Mouse (Mus musculus) midbrain, embryonic 10.5 days (tissue): Measurements from ENCODE around the gene Hp. TPM values are rescaled to one million over a fixed set of nuclear protein-coding genes. Genes with fewer than 3 reads are reported as not detected.

Experiments used
- DNase-seq: peaks from one replicate; pipeline ENCODE4 v3.0.0-alpha.2; 2017; ENCODE audit warnings: low spot score
- H3K27ac ChIP-seq: fragments of 300-500 bp; sonication (generic); replicated peaks from 2 replicates; pipeline ENCODE4 v1.5.1; 2016; ENCODE audit warnings: mild to moderate bottlenecking
- H3K27me3 ChIP-seq: fragments of 300-500 bp; sonication (generic); 2 replicates; pipeline ENCODE4 v1.6.1; 2016; ENCODE audit warnings: low read depth, mild to moderate bottlenecking; ENCODE audit not compliant: poor library complexity, severe bottlenecking
- H3K36me3 ChIP-seq: fragments of 300-500 bp; sonication (generic); 2 replicates; pipeline ENCODE4 v1.6.1; 2016; ENCODE audit warnings: mild to moderate bottlenecking, moderate library complexity
- H3K4me1 ChIP-seq: fragments of 300-500 bp; sonication (generic); 2 replicates; pipeline ENCODE4 v1.6.1; 2016
- H3K4me3 ChIP-seq: fragments of 300-500 bp; sonication (generic); 2 replicates; pipeline ENCODE4 v1.5.1; 2016; ENCODE audit warnings: mild to moderate bottlenecking, moderate library complexity
- H3K9me3 ChIP-seq: fragments of 300-500 bp; sonication (generic); replicated peaks from 2 replicates; pipeline ENCODE4 v1.6.1; 2016; ENCODE audit warnings: mild to moderate bottlenecking
- WGBS: fragments of 180-500 bp; shearing (Covaris S2); methylation state at CpG from one replicate; pipeline ENCODE4 v1.1.7; 2016; 5-methylcytosine and 5-hydroxymethylcytosine counted together
- polyA plus RNA-seq: library from polyadenylated mRNA; unstranded; fragments of >200 nt; fragmentation: Nextera tagmentation; extraction: Ambion mirVana; gene quantifications from 2 replicates; pipeline ENCODE4 v1.2.1, GENCODE M21; 2016

Hp gene
- polyA plus RNA-seq, 1 experiment from 2014 or later: 0.57 TPM

DNA sequence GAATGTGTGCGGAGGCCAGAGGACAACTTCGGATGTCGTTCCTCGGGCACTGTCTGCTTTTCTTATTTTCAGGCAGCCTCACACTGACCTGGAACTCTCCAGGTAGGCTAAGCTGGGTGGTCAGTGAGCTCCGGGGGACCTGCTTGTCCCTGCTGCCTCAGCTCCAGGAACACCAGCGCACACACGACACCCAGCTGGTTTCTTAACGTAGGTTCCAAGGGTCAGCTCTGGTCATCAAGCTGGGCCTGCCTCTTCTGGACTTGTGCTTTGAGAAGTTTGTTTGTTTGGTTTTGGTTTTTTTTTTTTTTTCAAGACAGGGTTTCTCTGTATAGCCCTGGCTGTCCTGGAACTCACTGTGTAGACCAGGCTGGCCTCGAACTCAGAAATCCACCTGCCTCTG lies 11.9 kb upstream of the Hp start:
- WGBS: 87% methylated on average over 9 of the region's 9 CpGs
- no peak for DNase-seq
- Histone ChIP-seq H3K4me1 (no peaks in the 10 kb centered on the region), H3K27me3 (no peaks in the 10 kb centered on the region), H3K36me3 (peaks cover 43% of the 10 kb centered on the region), H3K9me3 (no peaks in the 10 kb centered on the region), H3K4me3 (no peak overlapping the region), H3K27ac (no peak overlapping the region)

DNA sequence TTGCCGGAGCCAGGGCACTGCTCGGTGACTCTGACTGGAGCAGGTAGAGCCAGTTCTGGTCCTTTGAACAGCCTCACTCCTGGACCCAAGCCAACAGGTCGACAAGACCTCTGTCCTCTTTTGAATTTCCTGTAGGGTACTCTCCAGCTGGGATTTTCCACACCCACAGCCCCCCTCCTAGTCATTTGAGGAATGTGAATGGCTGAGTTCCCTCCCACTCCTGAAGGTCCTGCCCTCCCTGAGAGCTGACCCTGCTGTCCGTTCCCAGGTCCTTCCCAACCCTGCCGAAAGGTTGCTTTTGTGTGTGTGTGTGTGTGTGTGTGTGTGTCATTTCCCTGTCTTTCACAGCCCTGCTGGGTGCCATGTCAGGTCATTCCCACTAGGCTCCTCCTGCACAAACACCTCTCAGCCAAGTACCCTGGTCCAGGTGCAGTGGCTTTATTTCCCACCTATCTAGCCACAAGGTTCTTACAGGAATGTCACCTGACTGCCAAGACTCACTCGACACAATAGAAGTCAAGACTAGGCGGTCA lies 8.1 kb upstream of the Hp start:
- H3K36me3 ChIP-seq: peaks cover 7% of the 10 kb centered on the region
- no peaks in the 10 kb centered on the region; the same call in 1 of the 2 replicates for H3K9me3 ChIP-seq
- no peaks in the 10 kb centered on the region for H3K27me3 ChIP-seq
- no peak for DNase-seq
- no peak overlapping the region for H3K27ac ChIP-seq
- no peaks in the 10 kb centered on the region for H3K4me1 ChIP-seq
- WGBS: 73% methylated on average over 7 of the region's 7 CpGs
- no peak overlapping the region for H3K4me3 ChIP-seq

GRCm38 (mm10) chr8:109585652-109586051 lies 6.7 kb upstream of the Hp start:
- no peaks in the 10 kb centered on the region; the same call in 1 of the 2 replicates for H3K9me3 ChIP-seq
- H3K4me3 ChIP-seq: no peak overlapping the region
- no peak for DNase-seq
- H3K27me3 ChIP-seq: no peaks in the 10 kb centered on the region
- H3K4me1 ChIP-seq: no peaks in the 10 kb centered on the region
- no peak overlapping the region for H3K27ac ChIP-seq
- H3K36me3 ChIP-seq: no peaks in the 10 kb centered on the region

GRCm38 (mm10) chr8:109584830-109585229 lies 5.9 kb upstream of the Hp start:
- H3K27me3 ChIP-seq: no peaks in the 10 kb centered on the region
- no peak overlapping the region for H3K4me3 ChIP-seq
- H3K4me1 ChIP-seq: no peaks in the 10 kb centered on the region
- no peaks in the 10 kb centered on the region for H3K36me3 ChIP-seq
- WGBS: 84% methylated on average over 3 of the region's 3 CpGs
- H3K9me3 ChIP-seq: no peaks in the 10 kb centered on the region; the same call in 1 of the 2 replicates
- no peak overlapping the region for H3K27ac ChIP-seq
- DNase-seq: no peak

GRCm38 (mm10) chr8:109584293-109584692 lies 5.3 kb upstream of the Hp start:
- Histone ChIP-seq H3K4me3 (no peak overlapping the region), H3K27me3 (no peaks in the 10 kb centered on the region), H3K36me3 (no peaks in the 10 kb centered on the region), H3K27ac (no peak overlapping the region), H3K9me3 (no peaks in the 10 kb centered on the region; the same call in 1 of the 2 replicates), H3K4me1 (no peaks in the 10 kb centered on the region)
- DNase-seq: no peak
- 92% methylated on average over 4 of the region's 4 CpGs for WGBS

DNA sequence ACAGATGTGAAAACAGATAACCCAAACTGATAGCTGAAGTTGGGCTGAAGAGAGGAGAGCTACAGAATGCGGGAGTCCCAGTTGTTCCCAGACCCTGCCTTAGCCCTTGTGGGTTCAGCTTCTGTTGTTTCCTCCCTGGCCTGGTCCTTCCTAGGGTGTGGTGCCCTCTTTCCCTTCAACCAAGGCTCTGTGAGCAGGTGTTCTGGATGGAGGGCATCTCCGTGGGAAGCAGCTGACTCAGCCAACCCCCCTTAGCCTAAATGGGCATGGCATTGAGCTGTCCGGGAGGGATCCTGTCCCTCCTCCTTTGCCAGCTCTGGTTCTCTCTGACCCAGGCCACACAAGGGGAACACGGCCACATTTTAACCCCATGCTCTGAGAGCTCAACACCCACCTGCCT lies 2.7 kb downstream of the Hp start:
- 73% methylated on average over 4 of the region's 4 CpGs for WGBS
- no peak for DNase-seq
- no peaks in the 10 kb centered on the region for H3K9me3 ChIP-seq
- no peaks in the 10 kb centered on the region for H3K27me3 ChIP-seq
- H3K36me3 ChIP-seq: peaks cover 18% of the 10 kb centered on the region
- H3K4me1 ChIP-seq: no peaks in the 10 kb centered on the region
- no peak overlapping the region for H3K4me3 ChIP-seq
- H3K27ac ChIP-seq: no peak overlapping the region

GRCm38 (mm10) chr8:109571139-109571538 lies 7.8 kb downstream of the Hp start:
- H3K4me3 ChIP-seq: no peak overlapping the region

DNA sequence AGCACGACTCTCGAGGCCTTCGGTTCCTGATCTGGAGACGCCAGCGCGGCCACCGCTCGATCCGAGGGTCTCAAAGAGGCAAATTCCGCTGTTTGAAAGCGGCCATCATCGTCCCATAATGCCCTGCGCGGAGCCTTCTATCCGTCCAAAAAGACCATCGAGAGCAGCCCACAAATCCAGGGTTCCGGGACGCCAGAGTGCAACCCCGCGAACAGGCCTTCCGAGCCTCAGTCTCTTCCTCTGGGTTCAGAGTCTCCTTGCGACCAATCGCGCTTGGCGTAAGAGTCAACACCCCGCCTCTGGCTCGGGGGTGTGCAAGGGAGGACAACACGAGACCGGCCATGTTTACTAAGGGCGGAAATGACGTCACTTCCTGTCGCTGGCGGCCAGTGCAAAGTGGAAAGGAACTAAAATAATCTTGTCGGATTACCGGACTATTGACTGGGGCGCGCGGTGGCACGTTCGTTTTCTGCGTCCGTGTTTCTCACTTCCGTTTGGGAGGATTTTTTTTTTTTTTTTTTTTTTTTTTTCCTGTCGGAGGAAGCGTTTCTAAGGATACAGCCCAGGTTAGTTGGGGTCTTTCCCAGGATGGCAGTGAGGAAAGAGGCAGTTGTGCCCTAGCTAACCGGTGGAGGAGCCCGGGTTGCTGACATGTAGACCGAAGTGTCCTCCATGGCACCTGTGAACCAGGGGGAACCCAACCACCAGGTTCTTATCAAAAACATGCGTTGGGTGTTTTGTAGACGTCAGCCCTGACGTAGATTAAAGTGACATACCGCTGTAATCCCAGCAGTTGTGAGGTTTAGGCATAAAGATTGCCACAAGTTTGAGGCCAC lies 13.3 kb downstream of the Hp start, which contains the start of the genes Dhx38 and Txnl4b:
TSS of gene Dhx38 (minus strand) at position 364 of the 836 bp plus-strand sequence.
TSS of gene Txnl4b (plus strand) at position 395 of the 836 bp plus-strand sequence.
- peak within 1 kb of the TSS; percentile 91 for H3K27ac ChIP-seq
- WGBS: under 1% methylated on average over 52 of the region's 52 CpGs
- peak; percentile 97 for DNase-seq

More at GRCm38 (mm10) chr8:109571139-109571538, 7.8 kb downstream of the Hp start:
- H3K36me3 ChIP-seq: peaks cover 40% of the 10 kb centered on the region
- H3K9me3 ChIP-seq: no peaks in the 10 kb centered on the region
- no peak overlapping the region for H3K27ac ChIP-seq
- 92% methylated on average over 12 of the region's 12 CpGs for WGBS
- DNase-seq: no peak
- H3K4me1 ChIP-seq: peaks cover 9% of the 10 kb centered on the region
- no peaks in the 10 kb centered on the region for H3K27me3 ChIP-seq

DNA sequence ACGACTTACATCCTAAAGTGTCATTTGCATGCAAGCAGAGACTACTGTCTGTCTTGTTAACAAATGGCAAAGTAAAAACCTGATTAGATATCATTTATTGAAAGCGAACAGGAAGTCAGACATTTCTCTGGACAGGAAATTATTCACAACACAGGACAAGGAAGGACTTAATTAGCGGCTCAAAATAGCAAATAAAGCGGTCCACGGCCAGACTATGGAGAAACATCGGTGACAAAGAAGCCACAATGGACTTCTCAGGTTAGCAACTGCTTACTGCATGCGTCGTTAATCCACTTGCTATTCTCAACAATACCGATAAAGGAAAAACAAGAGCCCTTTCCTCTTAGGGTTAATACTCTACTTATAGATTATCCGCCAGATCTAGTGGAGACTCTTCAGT lies 14.2 kb downstream of the Hp start:
- Histone ChIP-seq H3K9me3 (no peaks in the 10 kb centered on the region), H3K27me3 (no peaks in the 10 kb centered on the region), H3K36me3 (peaks cover 39% of the 10 kb centered on the region), H3K4me1 (peaks cover 25% of the 10 kb centered on the region), H3K4me3 (peak overlapping the region; percentile 80), H3K27ac (peak overlapping the region; percentile 91)
- WGBS: 7% methylated on average over 10 of the region's 10 CpGs
- DNase-seq: no peak

More for the DNA sequence above, 13.3 kb downstream of the Hp start, which contains the start of the genes Dhx38 and Txnl4b:
- Histone ChIP-seq H3K9me3 (no peaks in the 10 kb centered on the region), H3K27me3 (no peaks in the 10 kb centered on the region), H3K4me1 (peaks cover 25% of the 10 kb centered on the region), H3K4me3 (peak within 1 kb of the TSS; percentile 80), H3K36me3 (peaks cover 38% of the 10 kb centered on the region)

DNA sequence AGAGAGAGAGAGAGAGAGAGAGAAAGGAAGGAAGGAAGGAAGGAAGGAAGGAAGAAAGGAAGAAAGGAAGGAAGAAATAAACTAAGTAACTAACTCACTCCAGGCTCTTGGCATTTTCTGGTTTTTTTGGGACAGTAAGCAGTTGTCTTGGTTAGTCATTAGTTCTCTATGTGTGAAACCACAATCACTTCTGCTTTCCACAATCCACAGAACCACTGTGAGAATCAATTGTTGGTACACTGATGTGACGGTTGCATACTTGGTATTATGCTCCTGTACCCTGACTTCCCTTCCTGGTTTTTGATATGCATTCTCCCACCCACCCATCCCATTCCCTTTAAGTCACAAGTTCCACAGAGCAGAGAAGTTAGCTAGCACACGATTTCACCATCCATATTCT lies 15.1 kb downstream of the Hp start:
- peaks cover 40% of the 10 kb centered on the region for H3K36me3 ChIP-seq
- no peak for DNase-seq
- H3K4me1 ChIP-seq: peaks cover 25% of the 10 kb centered on the region
- no peaks in the 10 kb centered on the region for H3K27me3 ChIP-seq
- no peaks in the 10 kb centered on the region for H3K9me3 ChIP-seq
- H3K27ac ChIP-seq: no peak overlapping the region
- 89% methylated on average over 2 of the region's 2 CpGs for WGBS
- H3K4me3 ChIP-seq: 0 out of 2 replicates have a peak overlapping the region, but pooled peaks have one; percentile 80

GRCm38 (mm10) chr8:109551663-109552062 lies 27.3 kb downstream of the Hp start:
- H3K27ac ChIP-seq: no peak overlapping the region
- 48% methylated on average over 3 of the region's 3 CpGs for WGBS

DNA sequence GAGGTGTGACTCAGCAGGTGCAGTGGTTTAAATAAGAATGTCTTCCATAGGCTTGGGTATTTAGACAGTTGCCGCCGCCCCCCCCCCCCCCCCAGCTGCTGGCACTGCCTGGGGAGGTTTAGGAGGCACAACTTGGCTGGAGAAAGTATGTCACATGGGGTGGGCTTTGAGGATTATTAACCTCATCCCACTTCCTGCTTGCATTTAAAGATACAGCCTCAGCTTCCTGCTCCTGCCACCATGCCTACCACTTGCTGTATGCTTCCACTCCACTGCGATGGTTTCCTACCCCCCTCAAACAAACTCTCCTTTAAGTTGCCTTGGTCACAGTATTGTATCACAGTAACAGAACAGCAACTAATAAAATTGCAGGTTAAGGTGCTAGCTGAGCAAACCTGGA lies 34.9 kb downstream of the Hp start:
- no peak overlapping the region for H3K4me3 ChIP-seq
- H3K27ac ChIP-seq: no peak overlapping the region
- no peak for DNase-seq
- H3K36me3 ChIP-seq: peaks cover 36% of the 10 kb centered on the region
- 45% methylated on average over 3 of the region's 3 CpGs for WGBS
- no peaks in the 10 kb centered on the region for H3K9me3 ChIP-seq
- H3K27me3 ChIP-seq: no peaks in the 10 kb centered on the region
- no peaks in the 10 kb centered on the region for H3K4me1 ChIP-seq

More at GRCm38 (mm10) chr8:109551663-109552062, 27.3 kb downstream of the Hp start:
- H3K4me3 ChIP-seq: no peak overlapping the region
- H3K27me3 ChIP-seq: no peaks in the 10 kb centered on the region
- peaks cover 100% of the 10 kb centered on the region for H3K36me3 ChIP-seq
- peak; percentile 49 for DNase-seq
- no peaks in the 10 kb centered on the region for H3K4me1 ChIP-seq
- no peaks in the 10 kb centered on the region for H3K9me3 ChIP-seq
